Mouse (Mus musculus): Measurements from ENCODE around the gene Lekr1. TPM values are rescaled to one million over a fixed set of nuclear protein-coding genes. Genes with fewer than 3 reads are reported as not detected.

Lekr1 gene
- polyA plus RNA-seq, 1 experiment from 2014 or later = 6.2 TPM

DNA sequence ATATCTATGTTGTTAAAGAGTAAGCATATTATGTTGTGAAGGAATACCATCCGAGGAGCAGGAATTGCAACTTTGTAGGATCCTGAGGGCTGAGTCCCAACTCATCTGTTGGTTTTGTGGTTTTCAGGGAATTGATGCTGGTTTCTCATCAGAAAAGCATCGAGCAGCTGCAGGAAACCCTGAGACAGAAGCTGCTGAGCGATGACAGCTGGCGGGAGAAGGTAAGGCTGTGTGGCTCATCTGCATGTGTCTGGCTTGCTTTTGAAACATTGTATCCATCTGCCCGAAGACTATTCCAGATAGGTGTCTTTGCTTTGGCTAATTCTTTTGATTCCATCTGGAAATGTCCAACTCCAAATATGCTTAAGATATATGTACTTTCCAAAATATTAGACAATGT, 136.2 kb downstream of the Lekr1 start:
- no peaks in the 10 kb centered on the region for H3K36me3 ChIP-seq (ENCODE audit: control insufficient read depth, insufficient read depth, low read length)
- no peak overlapping the region for H3K4me3 ChIP-seq (ENCODE audit: low read depth, low read length)
- 87% methylated on average over 5 of the region's 5 CpGs for WGBS
- H3K4me1 ChIP-seq (ENCODE audit: control insufficient read depth, insufficient read depth, low read length) = no peaks in the 10 kb centered on the region
- ATAC-seq (ENCODE audit: insufficient read depth, low FRiP score, low TSS enrichment) (no peak), DNase-seq (ENCODE audit: low spot score) (no peak)
- no peaks in the 10 kb centered on the region for H3K9me3 ChIP-seq (ENCODE audit: control insufficient read depth, low read length)
- H3K27ac ChIP-seq (ENCODE audit: low read depth, low read length) = no peak overlapping the region
- H3K27me3 ChIP-seq (ENCODE audit: control insufficient read depth, insufficient read depth, low read length) = no peaks in the 10 kb centered on the region
- no peak overlapping the region for H3K4me2 ChIP-seq (ENCODE audit: low read depth)
- H3K9ac ChIP-seq (ENCODE audit: low read length) = no peak overlapping the region

DNA sequence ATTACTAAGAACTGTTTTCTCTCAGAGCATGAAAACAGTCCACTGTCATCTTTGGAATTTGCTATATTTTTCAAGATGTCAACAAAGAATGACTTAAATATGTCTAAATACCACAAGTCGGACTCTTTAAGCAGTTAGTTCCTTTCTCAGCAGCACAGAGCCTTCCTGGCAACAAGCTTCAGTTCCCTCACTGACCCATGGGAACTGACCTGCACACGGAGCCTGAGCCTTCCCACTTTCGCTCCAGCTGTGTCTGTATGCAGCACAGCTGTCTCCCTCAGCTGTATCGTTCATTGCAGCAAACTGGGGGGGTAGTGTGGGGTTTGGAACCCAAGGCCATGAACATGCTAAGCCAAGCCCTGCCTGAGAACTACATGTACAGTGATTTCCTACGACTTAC, 136.8 kb downstream of the Lekr1 start:
- H3K27me3 ChIP-seq (ENCODE audit: control insufficient read depth, insufficient read depth, low read length) = no peaks in the 10 kb centered on the region
- no peaks in the 10 kb centered on the region for H3K9me3 ChIP-seq (ENCODE audit: control insufficient read depth, low read length)
- H3K4me3 ChIP-seq (ENCODE audit: low read depth, low read length) = no peak overlapping the region
- DNase-seq (ENCODE audit: low spot score) = no peak
- H3K4me1 ChIP-seq (ENCODE audit: control insufficient read depth, insufficient read depth, low read length) = no peaks in the 10 kb centered on the region
- H3K27ac ChIP-seq (ENCODE audit: low read depth, low read length) = no peak overlapping the region
- no peak overlapping the region for H3K4me2 ChIP-seq (ENCODE audit: low read depth)
- ATAC-seq (ENCODE audit: insufficient read depth, low FRiP score, low TSS enrichment) = no peak
- 74% methylated on average over 5 of the region's 5 CpGs for WGBS
- no peak overlapping the region for H3K9ac ChIP-seq (ENCODE audit: low read length)
- no peaks in the 10 kb centered on the region for H3K36me3 ChIP-seq (ENCODE audit: control insufficient read depth, insufficient read depth, low read length)

DNA sequence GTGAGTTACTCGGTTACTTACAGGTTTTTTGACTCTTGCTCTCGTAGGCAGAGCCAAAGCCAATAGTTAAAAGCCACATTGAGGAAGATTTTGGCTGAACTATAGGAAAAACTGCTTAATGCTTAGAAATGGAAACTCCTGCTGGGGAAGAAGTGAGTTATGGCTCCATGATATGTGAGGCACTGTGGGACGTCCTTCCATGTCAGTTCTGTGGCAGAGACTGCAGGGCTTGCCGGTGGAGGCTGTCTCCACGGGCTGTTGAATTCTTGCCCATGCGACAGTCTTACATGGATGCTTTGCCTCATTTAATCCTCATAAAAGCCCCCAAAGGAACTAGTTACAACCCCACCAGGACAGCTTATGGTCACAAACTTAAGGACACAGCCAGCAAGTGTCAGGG, 148.9 kb downstream of the Lekr1 start:
- DNase-seq (ENCODE audit: low spot score) (no peak), ATAC-seq (ENCODE audit: insufficient read depth, low FRiP score, low TSS enrichment) (no peak)
- Histone ChIP-seq H3K9ac (ENCODE audit: low read length) (no peak overlapping the region), H3K27me3 (ENCODE audit: control insufficient read depth, insufficient read depth, low read length) (no peaks in the 10 kb centered on the region), H3K4me2 (ENCODE audit: low read depth) (no peak overlapping the region), H3K36me3 (ENCODE audit: control insufficient read depth, insufficient read depth, low read length) (no peaks in the 10 kb centered on the region), H3K9me3 (ENCODE audit: control insufficient read depth, low read length) (no peaks in the 10 kb centered on the region), H3K4me3 (ENCODE audit: low read depth, low read length) (no peak overlapping the region), H3K4me1 (ENCODE audit: control insufficient read depth, insufficient read depth, low read length) (no peaks in the 10 kb centered on the region), H3K27ac (ENCODE audit: low read depth, low read length) (no peak overlapping the region)
- 59% methylated on average over 6 of the region's 6 CpGs for WGBS

DNA sequence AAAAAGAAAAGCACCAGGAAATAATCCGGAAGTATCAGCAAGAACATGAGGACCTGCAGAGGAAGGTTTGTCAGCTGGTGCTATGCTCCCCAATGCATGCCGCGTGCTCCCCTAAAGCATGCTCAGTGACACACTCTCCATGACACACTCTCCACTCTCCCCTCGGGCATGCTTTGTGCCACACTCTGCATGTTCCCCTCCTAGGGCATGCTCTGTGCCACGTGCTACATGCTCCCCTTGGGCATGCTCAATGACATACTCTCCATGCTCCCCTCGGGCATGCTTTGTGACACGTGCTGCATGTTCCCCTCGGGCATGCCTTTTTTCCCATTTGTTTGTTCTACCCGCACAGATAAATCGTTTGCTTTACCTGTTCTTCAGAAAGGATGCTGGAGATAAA, 150.0 kb downstream of the Lekr1 start:
- WGBS = 81% methylated on average over 10 of the region's 10 CpGs

DNA sequence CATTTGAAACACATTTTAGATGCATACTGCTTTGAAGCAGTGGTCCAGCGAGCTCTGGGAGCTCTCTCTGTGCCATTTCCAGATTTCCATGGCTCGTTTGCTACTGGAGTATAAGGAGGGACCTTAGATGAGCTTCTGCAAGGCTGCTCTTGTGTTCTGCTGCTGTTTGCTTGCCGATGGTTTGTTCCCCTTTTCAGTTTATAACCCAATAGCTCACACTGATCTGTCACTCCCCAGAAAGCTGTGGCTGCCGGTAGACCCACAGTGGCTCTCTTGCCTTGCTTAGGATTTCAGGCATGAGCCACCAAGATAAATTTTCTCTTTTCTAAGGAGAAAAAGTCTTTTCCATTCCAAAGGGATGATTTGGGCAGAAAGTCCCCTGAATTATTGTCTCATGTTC, 152.6 kb downstream of the Lekr1 start:
- no peak overlapping the region for H3K9ac ChIP-seq (ENCODE audit: low read length)
- no peak overlapping the region for H3K27ac ChIP-seq (ENCODE audit: low read depth, low read length)
- no peaks in the 10 kb centered on the region for H3K27me3 ChIP-seq (ENCODE audit: control insufficient read depth, insufficient read depth, low read length)
- no peak overlapping the region for H3K4me3 ChIP-seq (ENCODE audit: low read depth, low read length)
- ATAC-seq (ENCODE audit: insufficient read depth, low FRiP score, low TSS enrichment) (no peak), DNase-seq (ENCODE audit: low spot score) (no peak)
- H3K4me1 ChIP-seq (ENCODE audit: control insufficient read depth, insufficient read depth, low read length) = no peaks in the 10 kb centered on the region
- 60% methylated on average over 4 of the region's 4 CpGs for WGBS
- no peaks in the 10 kb centered on the region for H3K36me3 ChIP-seq (ENCODE audit: control insufficient read depth, insufficient read depth, low read length)
- H3K4me2 ChIP-seq (ENCODE audit: low read depth) = no peak overlapping the region
- no peaks in the 10 kb centered on the region for H3K9me3 ChIP-seq (ENCODE audit: control insufficient read depth, low read length)

More for the DNA sequence above, 150.0 kb downstream of the Lekr1 start:
- ATAC-seq (ENCODE audit: insufficient read depth, low FRiP score, low TSS enrichment) (no peak), DNase-seq (ENCODE audit: low spot score) (no peak)
- H3K9me3 ChIP-seq (ENCODE audit: control insufficient read depth, low read length) = no peaks in the 10 kb centered on the region
- no peaks in the 10 kb centered on the region for H3K36me3 ChIP-seq (ENCODE audit: control insufficient read depth, insufficient read depth, low read length)
- H3K4me2 ChIP-seq (ENCODE audit: low read depth) = no peak overlapping the region
- no peak overlapping the region for H3K4me3 ChIP-seq (ENCODE audit: low read depth, low read length)
- no peak overlapping the region for H3K9ac ChIP-seq (ENCODE audit: low read length)
- H3K27me3 ChIP-seq (ENCODE audit: control insufficient read depth, insufficient read depth, low read length) = no peaks in the 10 kb centered on the region
- no peak overlapping the region for H3K27ac ChIP-seq (ENCODE audit: low read depth, low read length)
- H3K4me1 ChIP-seq (ENCODE audit: control insufficient read depth, insufficient read depth, low read length) = no peaks in the 10 kb centered on the region

DNA sequence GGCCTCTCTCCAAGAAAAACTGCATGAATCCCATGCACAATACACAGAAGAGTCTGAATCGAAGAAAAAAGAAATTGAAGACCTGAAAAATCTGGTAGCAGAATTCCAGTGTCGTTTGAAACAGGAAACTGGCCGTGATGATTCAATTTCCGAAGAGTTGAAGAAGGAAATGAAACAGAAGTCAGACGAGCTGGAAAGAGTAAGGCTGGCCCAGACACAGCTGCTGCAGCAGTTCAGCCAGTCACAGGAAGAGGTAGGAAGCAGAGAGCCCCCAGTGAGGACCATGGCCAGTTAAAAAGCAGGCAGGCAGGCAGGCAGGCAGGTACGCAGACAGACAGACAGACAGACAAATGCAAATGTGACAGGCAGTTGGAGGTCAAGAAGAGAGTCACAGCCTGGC, 153.8 kb downstream of the Lekr1 start:
- Histone ChIP-seq H3K9me3 (ENCODE audit: control insufficient read depth, low read length) (no peaks in the 10 kb centered on the region), H3K36me3 (ENCODE audit: control insufficient read depth, insufficient read depth, low read length) (no peaks in the 10 kb centered on the region), H3K9ac (ENCODE audit: low read length) (no peak overlapping the region), H3K4me3 (ENCODE audit: low read depth, low read length) (no peak overlapping the region), H3K4me2 (ENCODE audit: low read depth) (no peak overlapping the region), H3K27ac (ENCODE audit: low read depth, low read length) (no peak overlapping the region), H3K27me3 (ENCODE audit: control insufficient read depth, insufficient read depth, low read length) (no peaks in the 10 kb centered on the region), H3K4me1 (ENCODE audit: control insufficient read depth, insufficient read depth, low read length) (no peaks in the 10 kb centered on the region)
- DNase-seq (ENCODE audit: low spot score) (no peak), ATAC-seq (ENCODE audit: insufficient read depth, low FRiP score, low TSS enrichment) (no peak)
- WGBS = 67% methylated on average over 6 of the region's 6 CpGs

DNA sequence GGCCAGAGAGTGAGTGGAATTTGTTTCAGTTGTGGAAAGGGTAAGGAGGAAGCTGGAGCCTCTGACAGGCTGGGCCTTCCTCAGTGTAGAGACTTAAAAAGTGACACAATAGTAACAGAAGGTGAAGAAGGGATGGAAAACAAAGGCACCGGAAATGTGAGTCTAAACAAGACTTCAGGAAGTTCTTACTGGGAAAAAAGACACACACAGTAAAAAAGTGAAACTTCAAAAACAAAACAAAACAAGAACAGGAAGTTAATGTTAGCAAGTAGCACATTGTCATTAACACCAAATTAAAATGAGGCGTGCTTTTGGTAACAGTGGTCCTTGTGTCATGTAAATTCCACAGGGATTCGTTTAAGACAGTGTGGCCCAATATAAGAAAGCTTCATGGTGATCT, 158.9 kb downstream of the Lekr1 start:
- H3K27ac ChIP-seq (ENCODE audit: low read depth, low read length) = no peak overlapping the region
- ATAC-seq (ENCODE audit: insufficient read depth, low FRiP score, low TSS enrichment) (no peak), DNase-seq (ENCODE audit: low spot score) (no peak)
- H3K4me2 ChIP-seq (ENCODE audit: low read depth) = no peak overlapping the region
- WGBS = 54% methylated on average over 3 of the region's 3 CpGs
- H3K27me3 ChIP-seq (ENCODE audit: control insufficient read depth, insufficient read depth, low read length) = no peaks in the 10 kb centered on the region
- 0 out of 2 replicates have a peak, but pooled peaks cover 3% of the 10 kb centered on the region for H3K4me1 ChIP-seq (ENCODE audit: control insufficient read depth, insufficient read depth, low read length)
- no peak overlapping the region for H3K4me3 ChIP-seq (ENCODE audit: low read depth, low read length)
- H3K9me3 ChIP-seq (ENCODE audit: control insufficient read depth, low read length) = no peaks in the 10 kb centered on the region
- H3K9ac ChIP-seq (ENCODE audit: low read length) = no peak overlapping the region
- H3K36me3 ChIP-seq (ENCODE audit: control insufficient read depth, insufficient read depth, low read length) = no peaks in the 10 kb centered on the region

DNA sequence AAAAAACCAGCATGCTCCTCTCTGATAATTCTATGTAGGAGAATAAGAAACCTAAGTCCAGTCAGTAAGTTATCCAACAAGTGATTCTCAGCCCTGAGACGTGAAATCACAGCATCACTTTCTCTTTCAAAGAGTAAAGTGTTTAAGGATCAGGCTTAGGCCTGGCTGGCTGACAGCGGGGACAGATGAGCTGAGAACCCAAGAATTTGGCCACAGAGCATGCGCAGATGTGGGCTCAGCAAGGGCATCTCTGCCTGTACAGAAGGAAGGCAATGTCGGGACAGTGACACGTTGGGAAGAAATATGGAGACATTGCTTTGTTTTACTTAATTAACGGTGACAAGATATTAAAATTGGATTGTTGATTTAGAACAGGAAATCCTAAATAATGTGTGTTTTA, 160.7 kb downstream of the Lekr1 start:
- DNase-seq (ENCODE audit: low spot score) = no peak
- H3K4me2 ChIP-seq (ENCODE audit: low read depth) = no peak overlapping the region
- no peak overlapping the region for H3K9ac ChIP-seq (ENCODE audit: low read length)
- H3K27ac ChIP-seq (ENCODE audit: low read depth, low read length) = no peak overlapping the region
- no peaks in the 10 kb centered on the region for H3K9me3 ChIP-seq (ENCODE audit: control insufficient read depth, low read length)
- no peaks in the 10 kb centered on the region for H3K27me3 ChIP-seq (ENCODE audit: control insufficient read depth, insufficient read depth, low read length)
- ATAC-seq (ENCODE audit: insufficient read depth, low FRiP score, low TSS enrichment) = no peak
- H3K36me3 ChIP-seq (ENCODE audit: control insufficient read depth, insufficient read depth, low read length) = no peaks in the 10 kb centered on the region
- WGBS = 82% methylated on average over 6 of the region's 6 CpGs
- no peak overlapping the region for H3K4me3 ChIP-seq (ENCODE audit: low read depth, low read length)
- H3K4me1 ChIP-seq (ENCODE audit: control insufficient read depth, insufficient read depth, low read length) = 0 out of 2 replicates have a peak, but pooled peaks cover 3% of the 10 kb centered on the region

DNA sequence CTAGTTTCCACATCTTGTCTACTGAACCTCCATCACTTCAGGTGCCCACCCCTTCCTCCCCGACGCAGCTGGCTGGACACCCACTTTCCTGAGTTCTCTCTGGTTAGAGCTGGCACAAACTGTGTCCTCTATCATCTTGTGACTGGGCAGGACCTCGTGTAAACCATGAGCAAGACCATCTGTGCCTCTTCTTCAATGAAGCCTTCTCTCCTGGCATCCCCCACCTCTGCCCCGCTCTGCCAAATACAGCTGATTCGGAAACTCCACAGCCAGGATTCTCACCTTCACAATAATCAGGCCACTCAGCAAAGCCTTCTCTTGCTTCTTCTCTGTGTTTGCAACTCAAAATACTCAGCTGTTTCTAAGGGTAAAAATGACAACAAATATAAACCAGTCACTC, 161.4 kb downstream of the Lekr1 start:
- H3K9me3 ChIP-seq (ENCODE audit: control insufficient read depth, low read length) = no peaks in the 10 kb centered on the region
- no peaks in the 10 kb centered on the region for H3K36me3 ChIP-seq (ENCODE audit: control insufficient read depth, insufficient read depth, low read length)
- WGBS = 82% methylated on average over 5 of the region's 5 CpGs
- no peak overlapping the region for H3K27ac ChIP-seq (ENCODE audit: low read depth, low read length)
- no peak overlapping the region for H3K4me3 ChIP-seq (ENCODE audit: low read depth, low read length)
- no peak overlapping the region for H3K4me2 ChIP-seq (ENCODE audit: low read depth)
- 0 out of 2 replicates have a peak, but pooled peaks cover 3% of the 10 kb centered on the region for H3K4me1 ChIP-seq (ENCODE audit: control insufficient read depth, insufficient read depth, low read length)
- DNase-seq (ENCODE audit: low spot score) = no peak
- no peak for ATAC-seq (ENCODE audit: insufficient read depth, low FRiP score, low TSS enrichment)
- no peak overlapping the region for H3K9ac ChIP-seq (ENCODE audit: low read length)
- no peaks in the 10 kb centered on the region for H3K27me3 ChIP-seq (ENCODE audit: control insufficient read depth, insufficient read depth, low read length)
